In the genomic region with DNA sequence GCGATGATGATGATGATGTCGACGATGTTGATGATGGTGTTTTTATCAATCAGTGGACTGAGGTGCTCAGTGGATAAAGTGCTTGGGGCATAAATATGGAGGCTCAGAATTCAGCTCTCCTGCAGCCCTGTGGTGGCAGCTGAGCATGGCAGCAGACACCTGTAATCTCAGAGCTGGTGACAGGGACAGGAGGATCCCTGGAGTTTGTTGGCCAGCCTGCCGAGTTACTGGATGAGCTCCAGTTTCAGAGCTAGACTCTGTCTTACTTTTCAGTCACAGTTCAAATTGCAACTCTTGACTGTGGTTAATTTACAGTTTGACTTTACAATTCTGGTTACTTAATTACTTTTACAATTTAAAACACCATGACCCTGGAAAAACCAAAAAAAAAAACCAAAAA, we compare ENCODE assay signal across 18 mouse cellular contexts. TPM values are rescaled to one million over a fixed set of nuclear protein-coding genes. Genes with fewer than 3 reads are reported as not detected.
A peak's percentile ranks its signal among the peaks of the same experiment; 100 is the strongest.
DNase-seq lines count a peak whose midpoint lies in the region; ATAC-seq and TF ChIP-seq lines count a peak whose summit lies in the region.
"Had no signal": no experiment of that assay in that cellular context is flagged by ENCODE, and none has a peak within 500 bp of the region (broad histone marks: within the 10 kb centered on the region; RNA-seq: fewer than 3 reads in every experiment).

No protein-coding gene starts in this region.

- WGBS in kidney, adult 2 months: 78% methylated on average over 4 of the region's 4 CpGs
- 82% methylated on average over 4 of the region's 4 CpGs for WGBS in kidney, embryonic 15.5 days

- no peak overlapping the region for H3K9ac ChIP-seq in kidney, embryonic 15.5 days
- H3K9ac ChIP-seq: embryonic facial prominence, embryonic 13.5 days; embryonic facial prominence, embryonic 15.5 days; forebrain, embryonic 12.5 days had no signal

- H3K4me2 ChIP-seq in kidney, embryonic 15.5 days: no peak overlapping the region
- H3K4me2 ChIP-seq: embryonic facial prominence, embryonic 13.5 days; embryonic facial prominence, embryonic 15.5 days; forebrain, embryonic 12.5 days had no signal

- no peak for ATAC-seq in kidney, embryonic 15.5 days (replicated peaks; ENCODE audit: low FRiP score)
- ATAC-seq: forebrain, embryonic 14.5 days; forebrain, embryonic 16.5 days had no signal

- H3K27me3 ChIP-seq in kidney, adult 2 months (replicated peaks; ENCODE audit: control insufficient read depth, insufficient read depth, low read length): no peaks in the 10 kb centered on the region
- H3K27me3 ChIP-seq in kidney, embryonic 15.5 days: peaks cover 20% of the 10 kb centered on the region

- no peak for TF ChIP-seq CTCF in kidney, adult 2 months (conservative IDR thresholded peaks at IDR 0.05; ENCODE audit: insufficient read depth, insufficient read length, low read depth, low read length)

- H3K9me3 ChIP-seq in kidney, embryonic 15.5 days (replicated peaks): no peaks in the 10 kb centered on the region
- H3K9me3 ChIP-seq: embryonic facial prominence, embryonic 13.5 days; forebrain, embryonic 10.5 days; forebrain, embryonic 12.5 days had no signal

- no peaks in the 10 kb centered on the region for H3K36me3 ChIP-seq in kidney, adult 2 months (ENCODE audit: control insufficient read depth, insufficient read depth, low read length)
- no peaks in the 10 kb centered on the region for H3K36me3 ChIP-seq in kidney, embryonic 15.5 days
- H3K36me3 ChIP-seq: embryonic facial prominence, embryonic 13.5 days; embryonic facial prominence, embryonic 15.5 days; forebrain, embryonic 10.5 days; forebrain, embryonic 12.5 days had no signal

- no peaks in the 10 kb centered on the region for H3K4me1 ChIP-seq in kidney, adult 2 months (ENCODE audit: control insufficient read depth, insufficient read depth, low read length)
- peaks cover 8% of the 10 kb centered on the region; the same call in 1 of the 2 replicates for H3K4me1 ChIP-seq in kidney, embryonic 15.5 days
- H3K4me1 ChIP-seq: embryonic facial prominence, embryonic 13.5 days had no signal

- no peak for TF ChIP-seq POLR2A in kidney, adult 2 months (IDR thresholded peaks at IDR 0.05; ENCODE audit: low read depth, low read length)

- no peak overlapping the region for H3K4me3 ChIP-seq in kidney, adult 2 months (ENCODE audit: insufficient read depth, low read depth, low read length)
- no peak overlapping the region for H3K4me3 ChIP-seq in kidney, embryonic 15.5 days (replicated peaks)
- H3K4me3 ChIP-seq: embryonic facial prominence, embryonic 13.5 days; embryonic facial prominence, embryonic 15.5 days; erythroblast, embryonic 14.5 days; forebrain, embryonic 10.5 days; forebrain, embryonic 12.5 days had no signal

- no peak overlapping the region for H3K27ac ChIP-seq in kidney, adult 2 months (ENCODE audit: insufficient read depth, low read depth, low read length)
- no peak overlapping the region for H3K27ac ChIP-seq in kidney, embryonic 15.5 days
- H3K27ac ChIP-seq: embryonic facial prominence, embryonic 13.5 days; embryonic facial prominence, embryonic 15.5 days; forebrain, embryonic 10.5 days; forebrain, embryonic 12.5 days had no signal

- DNase-seq in cerebellum, postnatal 14 days: peak; percentile 49 to 50
- no peak for DNase-seq in cerebellum, adult 9-10 months
- peak; percentile 25 for DNase-seq in kidney, adult 2 months
- DNase-seq: adrenal gland, adult 2 months; adrenal gland, postnatal 10 days; adrenal gland, postnatal 25 days; cerebellum, adult 11-12 months; cerebellum, adult 9-11 months; embryo, embryonic 11 days had no signal

RNA-seq across cellular contexts. Expression of gene Zfand2a, which starts 27.9 kb away (rescaled TPM):
- 11.8 and 12.4 TPM in 2 replicates for polyA plus RNA-seq in kidney, adult 2 months (2012; rRNA removed)
- 9.8 and 13.2 TPM in 2 replicates for polyA plus RNA-seq in kidney, embryonic 15.5 days (2015; fragmentation: Nextera tagmentation; extraction: Ambion mirVana)

RNA-seq across cellular contexts. Expression of gene Uncx, which starts 31.1 kb away (rescaled TPM):
- polyA plus RNA-seq in kidney, adult 2 months (2012; rRNA removed): 1.1 and 1.5 TPM in 2 replicates
- polyA plus RNA-seq in kidney, embryonic 15.5 days (2015; fragmentation: Nextera tagmentation; extraction: Ambion mirVana): 90.8 and 96.1 TPM in 2 replicates
- polyA plus RNA-seq: adrenal gland, adult 2 months; C2C12; erythroblast, embryonic 14.5 days had no signal

RNA-seq across cellular contexts. Expression of gene 3110082I17Rik, which starts 51.9 kb away (rescaled TPM):
- 4.8 and 6.0 TPM in 2 replicates for polyA plus RNA-seq in kidney, adult 2 months (2012; rRNA removed)
- polyA plus RNA-seq in kidney, embryonic 15.5 days (2015; fragmentation: Nextera tagmentation; extraction: Ambion mirVana): 39.9 and 43.3 TPM in 2 replicates

Comparison
In these comparisons a context has a peak if more than half of its experiments do, and no peak if none do; other contexts are left out.
1. RNA of gene Uncx, which starts 31.1 kb away (polyA plus RNA-seq): 90.8 to 96.1 TPM in kidney, embryonic 15.5 days; 1.1 to 1.5 TPM in kidney, adult 2 months; every median in the first group is over 10 times any median in the second.